Mouse (Mus musculus) kidney, adult 18-20 months (tissue): Measurements from ENCODE around the gene Sgpl1.

Experiments used
- DNase-seq: peaks from one replicate; pipeline ENCODE4 v3.0.0; 2021

Gene Sgpl1

DNA sequence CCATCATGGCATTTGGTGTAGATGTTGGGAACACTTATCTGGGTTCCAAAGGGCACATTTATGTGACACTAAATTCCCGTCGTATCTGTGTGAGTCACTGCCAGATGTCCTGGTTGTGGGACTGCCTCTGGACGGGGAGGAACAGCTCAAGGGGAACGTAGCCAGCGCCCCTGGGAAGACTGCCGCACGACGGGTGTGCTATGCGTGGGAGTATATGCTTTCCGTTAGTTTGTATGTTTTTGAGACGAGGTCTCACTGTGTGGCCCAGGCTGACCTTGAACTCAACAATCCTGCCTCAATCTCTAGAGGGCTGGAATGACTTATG is 66.6 kb downstream of the Sgpl1 start:
- DNase-seq = no peak

DNA sequence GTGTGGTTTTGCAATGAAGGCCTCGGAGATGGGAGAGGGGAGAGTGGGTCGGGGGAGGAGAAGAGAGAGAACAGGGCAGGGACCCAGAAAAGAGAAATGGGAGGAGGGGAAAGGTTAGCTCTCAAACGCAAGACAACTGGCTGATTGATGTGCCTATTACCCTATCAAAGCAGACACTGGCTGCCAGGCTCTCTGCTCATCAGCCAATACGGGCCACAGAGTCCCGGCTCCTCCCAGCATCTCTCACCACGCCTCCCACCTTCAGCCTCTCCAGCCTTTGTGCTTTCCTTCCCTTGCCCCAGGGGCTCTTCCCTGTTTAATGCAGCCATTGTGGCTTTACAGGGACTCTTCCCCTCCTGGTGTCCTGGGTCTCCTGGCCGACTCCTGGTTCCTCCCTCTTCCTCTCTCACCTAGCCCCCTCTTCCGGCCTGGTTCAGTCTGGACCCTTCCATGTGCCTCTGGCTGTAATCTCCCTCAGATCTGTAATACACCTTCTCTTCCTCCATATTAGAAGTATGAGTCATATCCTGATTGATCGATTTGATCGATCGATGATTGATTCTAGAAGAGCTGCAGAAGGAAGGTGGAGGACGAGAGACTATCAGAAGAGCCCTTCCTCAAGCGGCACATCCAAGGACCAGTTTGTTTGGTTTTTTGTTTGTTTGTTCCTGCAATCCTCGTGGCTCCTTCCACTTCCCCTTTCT is 67.1 kb downstream of the Sgpl1 start:
- peak; percentile 35 for DNase-seq

DNA sequence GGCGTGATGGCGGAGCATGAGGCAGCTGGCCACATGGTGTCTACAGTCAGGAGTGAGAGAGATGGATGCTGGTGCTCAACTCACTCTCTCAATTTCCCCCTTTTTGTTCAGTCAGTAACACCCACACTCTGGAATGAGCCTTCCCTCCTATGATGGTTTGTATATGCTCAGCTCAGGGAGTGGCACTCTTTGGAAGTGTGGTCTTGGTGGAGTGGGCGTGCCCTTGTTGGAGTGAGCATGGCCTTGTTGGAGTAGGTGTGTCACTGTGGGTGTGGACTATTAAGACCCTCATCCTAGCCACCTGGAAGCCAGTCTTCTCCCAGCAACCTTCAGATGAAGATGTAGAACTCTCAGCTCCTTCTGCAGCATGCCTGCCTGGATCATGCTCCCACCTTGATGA is 71.9 kb downstream of the Sgpl1 start:
- no peak for DNase-seq

DNA sequence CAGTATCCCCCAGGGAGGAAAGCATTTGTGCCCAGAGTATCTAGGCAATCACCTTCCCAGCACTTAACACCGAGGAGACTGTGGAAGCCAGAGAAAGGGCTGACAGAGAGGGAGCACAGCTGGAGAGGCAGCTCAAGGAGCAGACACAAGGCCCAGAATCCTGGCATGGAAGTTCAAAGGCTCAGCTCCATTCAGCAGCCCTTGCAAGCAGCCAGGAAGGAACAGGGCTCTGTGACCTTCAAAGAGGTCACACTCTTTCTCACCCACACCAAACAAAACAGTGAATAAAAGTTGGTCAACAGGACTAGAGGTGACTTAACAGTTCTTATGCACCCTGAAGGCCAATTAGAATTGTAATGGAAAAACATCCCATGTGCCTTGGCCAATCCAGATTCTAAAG is 72.9 kb downstream of the Sgpl1 start:
- no peak for DNase-seq

DNA sequence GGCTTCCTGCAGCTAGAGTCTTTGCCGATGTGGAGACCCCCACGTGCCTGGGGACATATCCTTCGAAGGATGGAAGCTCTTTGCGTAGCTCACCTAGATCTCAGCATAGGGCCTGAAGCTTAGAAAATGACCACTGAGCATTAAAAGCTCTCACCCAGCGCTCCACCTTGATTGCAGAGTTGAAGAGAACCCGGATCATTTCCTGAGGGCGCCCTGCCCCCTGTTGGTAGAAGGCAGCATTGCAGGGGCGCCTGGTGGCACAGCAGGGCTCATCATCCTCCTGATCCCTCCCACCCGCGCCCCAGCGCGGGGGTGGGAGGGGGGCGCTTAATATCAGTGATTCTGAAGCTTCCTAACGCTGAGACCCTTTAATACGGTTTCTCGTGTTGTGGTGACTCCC is 75.2 kb downstream of the Sgpl1 start:
- peak; percentile 69 for DNase-seq

DNA sequence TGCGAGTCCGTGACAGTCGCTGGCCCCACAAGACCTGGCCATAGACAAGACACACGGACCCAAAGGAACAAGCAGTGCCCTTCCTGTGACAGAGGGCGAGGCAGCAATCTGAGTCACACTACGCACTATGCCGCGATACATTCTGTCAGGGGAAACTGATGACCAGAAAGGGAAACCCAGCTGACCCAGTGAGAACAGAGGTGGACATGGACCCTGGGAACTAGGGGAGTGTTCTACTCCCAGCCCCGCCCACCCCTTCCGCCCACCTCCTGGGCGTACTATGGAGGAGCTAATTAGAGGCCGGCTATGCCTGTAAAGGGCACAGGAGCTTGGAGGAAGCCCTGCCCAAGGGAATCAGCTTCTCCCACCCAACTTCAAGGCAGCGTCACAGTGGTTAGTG is 78.3 kb downstream of the Sgpl1 start:
- DNase-seq = no peak

DNA sequence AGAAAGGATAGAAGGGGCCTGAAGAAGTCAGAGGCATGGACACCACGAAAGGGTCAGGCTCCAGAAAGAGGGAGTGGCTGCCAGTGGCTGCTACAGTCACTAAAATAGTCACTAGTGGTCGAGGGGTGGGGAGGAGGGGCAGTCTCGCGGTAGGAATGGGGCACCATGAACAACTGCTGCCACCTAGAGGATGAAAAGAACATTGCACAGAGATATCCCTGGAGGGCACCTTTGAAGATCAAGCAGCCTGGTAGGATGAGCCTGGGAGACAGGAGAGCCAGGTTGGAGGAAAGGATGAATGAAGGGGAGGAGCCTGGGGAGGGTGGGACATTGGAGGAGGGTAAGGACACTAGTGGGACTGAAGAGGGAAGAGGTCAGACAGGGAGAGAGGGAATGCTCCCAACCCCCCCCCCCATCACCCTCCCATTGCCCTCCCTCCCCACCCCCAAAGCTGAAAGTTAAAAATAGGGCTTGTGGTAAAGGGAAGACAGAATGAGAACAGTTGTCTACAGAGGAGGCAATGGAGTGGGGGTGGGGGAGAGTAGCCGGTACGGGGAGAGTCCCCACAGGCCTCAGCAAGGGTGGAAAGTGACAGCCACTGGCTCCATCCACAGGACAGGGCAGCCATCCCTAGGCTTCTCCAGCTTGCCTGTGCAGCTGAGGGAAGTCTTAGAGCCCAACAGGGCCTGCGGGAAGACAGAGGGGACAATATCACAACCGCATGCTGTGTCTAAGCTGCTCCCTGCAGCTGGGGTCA is 78.9 kb downstream of the Sgpl1 start:
- DNase-seq = peak; percentile 40

DNA sequence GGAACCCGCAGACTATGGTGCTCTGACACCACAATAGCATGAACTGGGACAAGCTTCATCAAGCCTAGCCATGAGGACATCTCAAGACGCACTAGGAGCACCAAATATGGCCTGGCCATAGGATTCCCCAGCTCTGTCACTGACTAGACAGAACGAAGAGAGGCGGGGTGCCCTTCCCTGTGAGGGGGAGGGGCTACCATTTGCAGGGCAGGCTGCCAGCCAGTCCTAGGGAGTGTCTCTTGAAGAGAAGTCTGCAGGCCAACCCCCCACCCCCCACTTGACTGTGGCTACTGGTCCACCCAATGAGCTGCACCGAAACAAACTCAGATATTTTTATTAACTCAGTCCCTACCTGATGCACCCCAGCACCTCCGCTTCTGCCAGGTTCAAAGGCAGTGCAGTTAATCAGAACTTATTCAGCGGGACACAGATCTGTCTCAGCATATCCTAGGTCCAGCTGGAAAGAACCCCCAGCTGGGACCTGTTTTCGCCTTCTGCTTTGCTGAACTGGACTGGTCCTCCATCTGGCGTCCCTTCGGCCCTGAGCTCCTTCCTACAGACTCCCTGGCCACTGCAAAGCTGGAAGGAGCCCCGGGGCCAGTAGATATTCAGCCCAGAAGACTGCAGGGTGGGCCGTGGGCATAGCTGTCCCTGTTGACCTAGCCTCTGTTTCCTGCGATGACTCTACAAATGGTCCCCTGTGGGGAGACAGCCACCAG is 82.1 kb downstream of the Sgpl1 start:
- no peak for DNase-seq

DNA sequence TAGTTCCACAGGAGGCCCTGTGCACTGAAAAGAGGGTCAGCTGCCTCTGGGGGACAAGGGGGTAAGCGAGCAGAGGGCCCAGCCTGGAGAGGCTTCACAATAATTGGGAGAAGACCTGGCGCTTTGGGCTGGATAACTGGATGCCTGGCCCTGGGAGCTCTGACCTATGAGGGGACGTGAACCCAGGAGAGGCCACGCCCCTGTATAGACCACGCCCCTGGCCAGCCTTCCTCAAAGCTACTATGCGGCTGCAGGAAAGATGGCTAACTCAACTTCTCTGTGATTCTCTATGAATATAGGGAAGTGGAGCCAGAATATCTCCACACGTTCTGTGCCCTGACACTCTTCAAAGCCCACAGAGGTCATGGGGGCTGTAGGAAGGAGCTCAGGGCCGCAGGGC is 82.9 kb downstream of the Sgpl1 start:
- DNase-seq = no peak

DNA sequence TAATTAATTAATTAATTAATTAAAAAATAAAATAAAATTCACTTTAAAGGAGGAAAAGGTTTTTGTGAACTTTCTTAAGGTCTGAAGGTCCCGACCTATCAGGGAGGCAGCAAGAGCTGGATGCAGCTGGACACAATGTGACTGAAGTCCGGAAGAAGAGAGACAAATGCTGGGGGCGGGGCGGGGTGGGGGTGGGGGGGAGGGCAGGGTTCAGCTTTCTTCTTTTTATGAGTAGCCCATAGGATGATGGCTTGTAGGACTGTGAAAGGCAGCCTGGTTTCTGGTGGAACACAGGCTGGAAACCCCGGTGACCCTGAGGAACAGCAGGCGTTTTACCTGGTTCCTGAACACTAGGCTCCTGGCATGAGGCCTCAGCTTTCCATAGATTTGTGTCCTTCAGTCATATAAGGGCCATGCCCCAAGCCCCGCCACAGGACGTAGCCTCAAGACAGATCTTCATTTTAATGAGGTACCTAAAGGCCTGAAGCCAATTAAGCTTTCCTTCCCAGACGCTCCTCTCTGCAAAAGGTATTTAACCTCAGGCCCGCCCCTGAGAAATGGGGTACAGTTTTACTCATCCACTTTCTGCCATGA is 84.1 kb downstream of the Sgpl1 start:
- DNase-seq = no peak

DNA sequence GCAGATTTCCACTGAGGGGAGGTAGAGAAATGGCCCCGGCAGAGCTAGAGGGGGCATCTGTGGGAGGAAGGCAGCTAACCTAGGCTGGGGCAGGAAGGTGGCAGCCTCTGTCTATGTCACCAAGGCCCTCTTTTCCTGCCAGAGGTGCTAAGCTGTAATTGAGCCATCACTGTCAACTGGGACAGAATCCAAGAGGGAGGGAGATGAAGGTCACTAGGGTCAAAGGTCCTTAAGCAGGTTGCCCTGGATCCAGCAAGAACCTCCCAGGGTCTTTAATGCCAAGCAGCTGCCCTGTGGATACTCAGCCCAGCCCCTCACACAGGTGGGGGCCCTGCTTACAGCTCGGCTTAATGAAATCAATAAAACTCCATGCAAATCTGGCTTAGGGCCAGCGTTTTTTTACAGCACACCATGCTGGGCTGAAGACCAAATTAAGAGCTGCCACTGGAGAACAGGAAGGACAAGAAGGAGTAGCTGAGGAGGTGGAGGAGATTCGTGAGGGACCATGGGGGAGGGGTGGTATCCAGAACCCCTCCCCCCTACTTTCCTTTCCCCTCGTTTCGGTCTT is 87.9 kb downstream of the Sgpl1 start:
- no peak for DNase-seq

DNA sequence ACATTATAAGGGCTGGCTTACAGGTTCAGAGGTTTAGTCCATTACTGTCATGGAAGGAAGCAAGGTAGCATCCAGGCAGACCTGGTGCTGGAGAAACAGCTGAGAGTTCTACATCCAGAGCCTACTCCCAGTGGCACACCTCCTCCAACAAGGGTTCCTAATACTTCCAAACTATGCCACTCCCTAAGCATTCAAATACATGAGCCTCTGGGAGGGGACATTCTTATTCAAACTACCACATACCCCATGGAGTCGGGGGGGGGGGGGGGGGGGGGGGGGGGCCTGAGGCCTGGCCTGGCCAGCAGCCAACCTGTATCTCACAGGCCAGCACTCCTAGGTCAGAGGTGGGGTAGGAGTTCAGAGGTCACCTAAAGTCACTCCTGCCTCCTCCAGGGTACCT is 88.4 kb downstream of the Sgpl1 start:
- DNase-seq = no peak

DNA sequence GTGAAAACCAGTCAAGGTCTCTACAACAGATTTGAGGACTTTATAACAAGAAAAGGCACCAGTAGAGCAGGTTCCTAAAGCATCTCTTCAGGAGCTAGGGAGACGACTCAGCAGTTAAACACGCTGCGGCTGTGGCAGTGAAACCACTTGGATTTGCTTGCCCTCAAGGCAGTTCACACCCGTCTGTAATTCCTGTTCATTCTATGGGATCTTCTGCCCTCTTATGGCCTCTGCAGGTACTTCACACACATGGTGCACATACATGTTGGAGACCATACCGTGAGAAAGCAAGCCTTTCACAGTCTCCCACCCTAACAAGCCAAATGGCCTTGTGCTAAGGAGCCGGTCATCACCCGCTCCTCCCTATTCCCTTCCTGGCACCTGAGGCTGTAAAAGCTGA is 90.8 kb downstream of the Sgpl1 start:
- DNase-seq = no peak

DNA sequence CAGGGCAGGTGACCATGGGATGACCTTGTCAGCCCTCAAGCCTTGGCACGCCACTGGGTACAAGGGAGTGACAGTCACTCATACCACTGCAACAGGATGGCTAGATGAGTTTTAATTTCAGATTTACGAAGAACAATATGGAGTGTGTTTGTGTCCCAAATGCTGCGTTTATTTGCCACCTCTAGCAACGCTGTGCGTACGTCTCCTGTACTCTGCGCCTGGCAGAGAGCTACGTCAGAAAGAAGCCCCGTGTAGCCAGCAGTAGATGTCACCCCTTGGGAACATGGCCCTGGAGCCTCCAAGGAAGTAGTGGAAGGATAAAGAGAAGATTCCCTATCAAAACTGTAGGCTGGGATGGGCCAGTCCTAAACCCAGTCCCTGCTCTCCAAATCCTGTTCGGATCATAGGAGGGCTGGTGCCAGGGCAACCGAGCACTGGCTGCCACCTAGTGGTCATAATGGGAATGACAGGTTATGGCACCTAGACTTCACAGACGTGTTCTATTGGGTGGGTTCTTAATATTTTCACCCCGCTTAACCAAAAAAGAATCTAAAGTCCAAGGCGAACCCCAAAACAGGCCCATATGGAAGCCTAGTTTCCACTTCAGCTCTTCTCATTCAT is 95.4 kb downstream of the Sgpl1 start:
- DNase-seq = peak; percentile 73
